Mouse (Mus musculus) lung, embryonic 16.5 days (tissue): ENCODE data around the gene Otop2. TPM values are rescaled to one million over a fixed set of nuclear protein-coding genes. Genes with fewer than 3 reads are reported as not detected.

Source experiments
- ATAC-seq: fragments of 200-750 bp; cut with Nextera tagmentation; 2 replicates; pipeline ENCODE4 v1.8.0; 2017; ENCODE audit warnings: low read depth, mild to moderate bottlenecking, moderate library complexity
- H3K27ac ChIP-seq: fragments of 300-500 bp; sonication (generic); 2 replicates; pipeline ENCODE4 v1.5.1; 2014; ENCODE audit warnings: mild to moderate bottlenecking, control low read depth, low read length
- H3K27me3 ChIP-seq: fragments of 300-500 bp; sonication (generic); 2 replicates; pipeline ENCODE4 v1.6.1; 2014; ENCODE audit warnings: low read depth, low read length, mixed read lengths; ENCODE audit not compliant: control insufficient read depth, insufficient read depth
- H3K36me3 ChIP-seq: fragments of 300-500 bp; sonication (generic); 2 replicates; pipeline ENCODE4 v1.6.1; 2014; ENCODE audit warnings: low read length; ENCODE audit not compliant: control insufficient read depth, insufficient read depth
- H3K4me1 ChIP-seq: fragments of 300-500 bp; sonication (generic); replicated peaks from 2 replicates; pipeline ENCODE4 v1.6.1; 2014; ENCODE audit warnings: low read length, mixed read lengths; ENCODE audit not compliant: control insufficient read depth, insufficient read depth
- H3K4me2 ChIP-seq: fragments of 300-500 bp; sonication (generic); 2 replicates; pipeline ENCODE4 v1.6.1; 2014; ENCODE audit warnings: low read depth, low read length, control low read depth
- H3K4me3 ChIP-seq: fragments of 300-500 bp; sonication (generic); 2 replicates; pipeline ENCODE4 v1.5.1; 2014; ENCODE audit warnings: mild to moderate bottlenecking, low read length, control low read depth
- H3K9ac ChIP-seq: fragments of 300-500 bp; sonication (generic); 2 replicates; pipeline ENCODE4 v1.6.1; 2014; ENCODE audit warnings: low read length, control low read depth
- H3K9me3 ChIP-seq: fragments of 300-500 bp; sonication (generic); 2 replicates; pipeline ENCODE4 v1.6.1; 2016; ENCODE audit warnings: low read length; ENCODE audit not compliant: control insufficient read depth
- WGBS: fragments of 180-500 bp; shearing (Covaris S2); extraction: QIAGEN DNeasy Blood & Tissue Kit; methylation state at CpG from one replicate; pipeline ENCODE4 v1.1.7; 2014; 5-methylcytosine and 5-hydroxymethylcytosine counted together
- polyA plus RNA-seq: library from polyadenylated mRNA; unstranded; fragments of >200 nt; fragmentation: Nextera tagmentation; extraction: Ambion mirVana; gene quantifications from 2 replicates; pipeline ENCODE4 v1.2.1, GENCODE M21; 2015

The Otop2 gene
- polyA plus RNA-seq, 1 experiment from 2014 or later: not detected

- Histone ChIP-seq H3K4me3 (no peak overlapping the region), H3K4me2 (no peak overlapping the region), H3K27me3 (no peaks in the 10 kb centered on the region), H3K9me3 (no peaks in the 10 kb centered on the region), H3K27ac (no peak overlapping the region), H3K36me3 (no peaks in the 10 kb centered on the region), H3K9ac (no peak overlapping the region), H3K4me1 (peaks cover 10% of the 10 kb centered on the region)
- no peak for ATAC-seq
- 78% methylated on average over 7 of the region's 7 CpGs for WGBS
These were observed 32.8 kb upstream of the Otop2 start for GRCm38 (mm10) chr11:115274178-115274577.

GRCm38 (mm10) chr11:115274771-115275170 lies 32.2 kb upstream of the Otop2 start:
- Histone ChIP-seq H3K4me3 (no peak overlapping the region), H3K4me1 (peaks cover 10% of the 10 kb centered on the region), H3K27ac (no peak overlapping the region), H3K9ac (no peak overlapping the region), H3K4me2 (no peak overlapping the region), H3K36me3 (no peaks in the 10 kb centered on the region), H3K27me3 (no peaks in the 10 kb centered on the region), H3K9me3 (no peaks in the 10 kb centered on the region)
- WGBS: 86% methylated on average over 6 of the region's 6 CpGs
- ATAC-seq: no peak

GRCm38 (mm10) chr11:115275509-115275908 lies 31.5 kb upstream of the Otop2 start:
- no peaks in the 10 kb centered on the region for H3K9me3 ChIP-seq
- H3K27ac ChIP-seq: no peak overlapping the region
- WGBS: 77% methylated on average over 6 of the region's 6 CpGs
- no peaks in the 10 kb centered on the region for H3K27me3 ChIP-seq
- no peaks in the 10 kb centered on the region for H3K36me3 ChIP-seq
- no peak overlapping the region for H3K4me3 ChIP-seq
- no peak overlapping the region for H3K9ac ChIP-seq
- no peak overlapping the region for H3K4me2 ChIP-seq
- ATAC-seq: no peak
- H3K4me1 ChIP-seq: peaks cover 10% of the 10 kb centered on the region

GRCm38 (mm10) chr11:115275954-115276353 lies 31.0 kb upstream of the Otop2 start:
- H3K4me3 ChIP-seq: peak overlapping the region; percentile 71
- peak overlapping the region; percentile 95 for H3K4me2 ChIP-seq
- ATAC-seq: no peak
- H3K9me3 ChIP-seq: no peaks in the 10 kb centered on the region
- H3K27me3 ChIP-seq: no peaks in the 10 kb centered on the region
- no peaks in the 10 kb centered on the region for H3K36me3 ChIP-seq
- H3K4me1 ChIP-seq: peaks cover 10% of the 10 kb centered on the region
- WGBS: 58% methylated on average over 3 of the region's 3 CpGs
- peak overlapping the region; percentile 88 for H3K9ac ChIP-seq
- no peak overlapping the region for H3K27ac ChIP-seq

GRCm38 (mm10) chr11:115276780-115277603 lies 30.0 kb upstream of the Otop2 start, which contains the start of gene Fdxr:
Fdxr (minus strand) TSS chr11:115277050.
- Histone ChIP-seq H3K4me3 (peak within 1 kb of the TSS; percentile 71), H3K4me2 (peak within 1 kb of the TSS; percentile 95), H3K27ac (peak within 1 kb of the TSS; percentile 80), H3K36me3 (no peaks in the 10 kb centered on the region), H3K9me3 (no peaks in the 10 kb centered on the region), H3K27me3 (no peaks in the 10 kb centered on the region), H3K4me1 (peaks cover 10% of the 10 kb centered on the region), H3K9ac (peak within 1 kb of the TSS; percentile 88)
- ATAC-seq: peak; percentile 97
- WGBS: under 1% methylated on average over 42 of the region's 42 CpGs

GRCm38 (mm10) chr11:115277604-115277975 lies 29.4 kb upstream of the Otop2 start:
- ATAC-seq: no peak
- Histone ChIP-seq H3K27ac (peak overlapping the region; percentile 78), H3K9ac (peak overlapping the region; percentile 77)

GRCm38 (mm10) chr11:115278176-115278575 lies 28.8 kb upstream of the Otop2 start:
- peaks cover 10% of the 10 kb centered on the region for H3K4me1 ChIP-seq
- H3K4me2 ChIP-seq: peak overlapping the region; percentile 70; the same call in 1 of the 2 replicates
- H3K27me3 ChIP-seq: no peaks in the 10 kb centered on the region
- H3K9ac ChIP-seq: no peak overlapping the region
- 73% methylated on average over 6 of the region's 6 CpGs for WGBS
- no peak overlapping the region for H3K4me3 ChIP-seq
- H3K9me3 ChIP-seq: no peaks in the 10 kb centered on the region
- H3K36me3 ChIP-seq: no peaks in the 10 kb centered on the region
- H3K27ac ChIP-seq: no peak overlapping the region
- no peak for ATAC-seq

More at GRCm38 (mm10) chr11:115277604-115277975, 29.4 kb upstream of the Otop2 start:
- peak overlapping the region; percentile 70 for H3K4me2 ChIP-seq
- peak overlapping the region; percentile 71 for H3K4me3 ChIP-seq
- no peaks in the 10 kb centered on the region for H3K36me3 ChIP-seq
- H3K9me3 ChIP-seq: no peaks in the 10 kb centered on the region
- H3K4me1 ChIP-seq: peaks cover 10% of the 10 kb centered on the region
- WGBS: 22% methylated on average over 7 of the region's 7 CpGs
- no peaks in the 10 kb centered on the region for H3K27me3 ChIP-seq

- peaks cover 10% of the 10 kb centered on the region for H3K4me1 ChIP-seq
- ATAC-seq: no peak
- no peak overlapping the region for H3K27ac ChIP-seq
- 62% methylated on average over 1 of the region's 1 CpGs for WGBS
- H3K4me2 ChIP-seq: no peak overlapping the region
- no peaks in the 10 kb centered on the region for H3K27me3 ChIP-seq
- H3K36me3 ChIP-seq: no peaks in the 10 kb centered on the region
- H3K9me3 ChIP-seq: no peaks in the 10 kb centered on the region
- no peak overlapping the region for H3K9ac ChIP-seq
- no peak overlapping the region for H3K4me3 ChIP-seq
These were observed 27.2 kb upstream of the Otop2 start for GRCm38 (mm10) chr11:115279726-115280125.

- Histone ChIP-seq H3K4me3 (no peak overlapping the region), H3K36me3 (no peaks in the 10 kb centered on the region), H3K27ac (no peak overlapping the region), H3K9me3 (no peaks in the 10 kb centered on the region), H3K4me2 (no peak overlapping the region), H3K27me3 (no peaks in the 10 kb centered on the region), H3K9ac (no peak overlapping the region), H3K4me1 (peaks cover 4% of the 10 kb centered on the region; the same call in 1 of the 2 replicates)
- ATAC-seq: no peak
- WGBS: 55% methylated on average over 8 of the region's 8 CpGs
These were observed 24.7 kb upstream of the Otop2 start for GRCm38 (mm10) chr11:115282295-115282694.
